Mouse (Mus musculus) testis, adult 2 months (tissue): ENCODE data around the gene Htatip2. TPM values are rescaled to one million over a fixed set of nuclear protein-coding genes. Genes with fewer than 3 reads are reported as not detected.
A peak's percentile ranks its signal among the peaks of the same experiment; 100 is the strongest.

Source experiments
- H3K27ac ChIP-seq: fragments of 200-500 bp; 2 replicates; pipeline ENCODE4 v1.5.1; 2012; ENCODE audit warnings: low read depth, low read length; ENCODE audit not compliant: control insufficient read depth, insufficient read depth
- H3K27me3 ChIP-seq: fragments of 200-500 bp; 2 replicates; pipeline ENCODE4 v1.6.1; 2012; ENCODE audit warnings: mild to moderate bottlenecking, low read length, moderate library complexity; ENCODE audit not compliant: control insufficient read depth, insufficient read depth
- H3K36me3 ChIP-seq: fragments of 200-500 bp; 2 replicates; pipeline ENCODE4 v1.6.1; 2012; ENCODE audit warnings: mild to moderate bottlenecking, low read length; ENCODE audit not compliant: control insufficient read depth, insufficient read depth
- H3K4me1 ChIP-seq: fragments of 200-500 bp; 2 replicates; pipeline ENCODE4 v1.6.1; 2012; ENCODE audit warnings: low read length; ENCODE audit not compliant: control insufficient read depth, insufficient read depth
- H3K4me3 ChIP-seq: fragments of 200-500 bp; 2 replicates; pipeline ENCODE4 v1.5.1; 2012; ENCODE audit warnings: low read depth, mild to moderate bottlenecking, low read length, moderate library complexity, mixed read lengths; ENCODE audit not compliant: control insufficient read depth
- CTCF ChIP-seq: fragments of 200-500 bp; IDR thresholded peaks from 2 replicates; pipeline ENCODE4 v1.5.1; 2012; ENCODE audit warnings: low read depth, mild to moderate bottlenecking, inconsistent platforms, low read length, moderate library complexity; ENCODE audit not compliant: control insufficient read depth, insufficient read depth, insufficient replicate concordance
- POLR2A ChIP-seq: fragments of 200-500 bp; IDR thresholded peaks from 2 replicates; pipeline ENCODE4 v1.6.1; 2012; ENCODE audit warnings: low read depth, mild to moderate bottlenecking, inconsistent platforms, low read length, moderate library complexity; ENCODE audit not compliant: control insufficient read depth
- polyA plus RNA-seq: library from polyadenylated mRNA; depleted of rRNA; stranded (reverse); fragments of >200 nt; gene quantifications from 2 replicates; pipeline ENCODE4 v1.2.3, GENCODE M21; 2012

Gene Htatip2
- polyA plus RNA-seq, 1 experiment: 29.0 TPM

GRCm38 (mm10) chr7:49777585-49777984 is 18.7 kb downstream of the Htatip2 start:
- no peak for TF ChIP-seq CTCF
- no peak for TF ChIP-seq POLR2A
- Histone ChIP-seq H3K4me3 (no peak overlapping the region), H3K27ac (no peak overlapping the region), H3K4me1 (peaks cover 9% of the 10 kb centered on the region), H3K27me3 (no peaks in the 10 kb centered on the region), H3K36me3 (no peaks in the 10 kb centered on the region; the same call in 1 of the 2 replicates)

GRCm38 (mm10) chr7:49778114-49778901 is 19.4 kb downstream of the Htatip2 start, which contains the start of gene Prmt3:
TSS of gene Prmt3 (plus strand) at chr7:49778346.
- no peaks in the 10 kb centered on the region for H3K27me3 ChIP-seq
- TF ChIP-seq POLR2A (peak; percentile 5; the same call in 1 of the 2 replicates), CTCF (peak; percentile 97)
- peak within 1 kb of the TSS; percentile 95 for H3K4me3 ChIP-seq
- peaks cover 9% of the 10 kb centered on the region for H3K4me1 ChIP-seq
- H3K27ac ChIP-seq: peak within 1 kb of the TSS; percentile 73; the same call in 1 of the 2 replicates
- H3K36me3 ChIP-seq: no peaks in the 10 kb centered on the region; the same call in 1 of the 2 replicates

DNA sequence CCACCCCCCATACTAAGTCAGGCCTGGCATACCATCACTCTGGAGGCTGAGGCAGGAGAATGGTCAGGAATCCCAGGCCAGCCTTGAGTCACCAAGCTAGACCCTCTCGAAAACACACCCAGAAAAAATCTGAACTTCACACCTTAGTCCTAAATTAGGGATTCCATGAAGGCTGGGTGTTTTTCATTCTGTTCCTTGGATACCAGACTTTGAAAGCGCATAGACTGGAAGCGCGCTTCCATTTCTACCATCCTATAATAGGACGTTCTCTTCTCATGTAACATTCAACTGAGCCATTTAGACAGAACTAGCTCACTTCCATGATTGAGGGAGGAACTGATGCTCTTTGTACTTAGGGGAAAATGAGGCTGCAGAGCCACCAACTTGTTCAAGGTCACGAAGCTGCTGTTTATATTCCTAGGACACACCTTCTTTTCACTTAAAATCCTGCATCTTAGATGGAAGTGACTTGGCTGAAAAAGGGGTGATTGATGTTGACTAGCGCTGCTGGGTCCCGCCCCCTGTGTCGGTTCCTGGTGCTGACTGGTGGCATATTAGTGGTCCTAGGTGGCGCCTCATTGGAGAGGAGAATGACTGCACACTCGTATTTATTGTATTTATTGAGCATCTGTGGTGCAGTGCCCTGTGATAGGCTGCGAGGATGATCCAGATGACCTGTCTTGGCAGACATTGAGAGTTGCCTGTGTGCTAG is 20.1 kb downstream of the Htatip2 start:
- H3K4me1 ChIP-seq: peaks cover 9% of the 10 kb centered on the region
- H3K27me3 ChIP-seq: no peaks in the 10 kb centered on the region
- peak overlapping the region; percentile 95 for H3K4me3 ChIP-seq
- no peak overlapping the region for H3K27ac ChIP-seq
- TF ChIP-seq CTCF (no peak), POLR2A (no peak)
- H3K36me3 ChIP-seq: no peaks in the 10 kb centered on the region

DNA sequence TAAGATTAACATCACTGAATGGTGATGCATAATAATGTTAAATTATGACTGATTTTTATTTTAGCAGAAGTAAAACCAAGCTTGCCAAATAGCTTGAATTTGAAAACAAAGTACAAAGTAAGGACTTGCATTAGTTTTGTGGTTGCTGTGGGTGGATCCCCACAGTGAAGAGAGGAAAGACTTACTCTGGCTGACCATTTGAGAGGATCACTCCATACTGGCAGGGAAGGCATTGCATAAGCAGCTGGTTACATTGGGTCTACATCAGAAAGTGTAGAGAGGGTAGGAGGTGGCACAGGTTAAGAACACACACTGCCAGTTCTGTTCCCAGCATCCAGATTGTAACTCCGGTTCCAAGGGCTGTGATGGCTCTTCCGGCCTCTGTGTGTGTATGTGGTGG is 24.1 kb downstream of the Htatip2 start:
- H3K36me3 ChIP-seq: no peaks in the 10 kb centered on the region
- no peaks in the 10 kb centered on the region for H3K27me3 ChIP-seq
- TF ChIP-seq POLR2A (no peak), CTCF (no peak)
- no peak overlapping the region for H3K4me3 ChIP-seq
- H3K4me1 ChIP-seq: peaks cover 9% of the 10 kb centered on the region
- no peak overlapping the region for H3K27ac ChIP-seq

- no peak overlapping the region for H3K4me3 ChIP-seq
- TF ChIP-seq CTCF (no peak), POLR2A (no peak)
- H3K36me3 ChIP-seq: no peaks in the 10 kb centered on the region
- no peaks in the 10 kb centered on the region for H3K27me3 ChIP-seq
- no peak overlapping the region for H3K27ac ChIP-seq
- no peaks in the 10 kb centered on the region for H3K4me1 ChIP-seq
Observed at GRCm38 (mm10) chr7:49785141-49785540, 26.2 kb downstream of the Htatip2 start.

GRCm38 (mm10) chr7:49786618-49787382 is 27.9 kb downstream of the Htatip2 start:
- Histone ChIP-seq H3K4me3 (no peak overlapping the region), H3K27me3 (no peaks in the 10 kb centered on the region), H3K4me1 (no peaks in the 10 kb centered on the region), H3K36me3 (no peaks in the 10 kb centered on the region), H3K27ac (no peak overlapping the region)
- TF ChIP-seq CTCF: peak; percentile 47; the same call in 1 of the 2 replicates
- TF ChIP-seq POLR2A: no peak

DNA sequence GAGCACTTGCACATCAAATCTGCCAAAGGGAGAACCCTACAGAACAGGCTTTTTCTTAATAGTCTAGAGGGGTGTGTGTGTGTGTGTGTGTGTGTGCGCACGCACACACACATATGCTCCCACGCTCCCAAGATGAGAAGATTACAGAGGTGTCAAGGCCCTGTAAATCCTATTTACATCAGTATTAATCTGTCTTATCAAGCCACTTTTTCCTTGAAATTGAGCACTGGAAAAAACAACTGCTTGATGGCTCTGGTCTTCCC is 28.4 kb downstream of the Htatip2 start:
- Histone ChIP-seq H3K4me1 (no peaks in the 10 kb centered on the region), H3K27ac (no peak overlapping the region), H3K36me3 (no peaks in the 10 kb centered on the region), H3K27me3 (no peaks in the 10 kb centered on the region), H3K4me3 (no peak overlapping the region)
- no peak for TF ChIP-seq POLR2A
- no peak for TF ChIP-seq CTCF
